Mouse (Mus musculus): ENCODE results near the gene Klhdc3. TPM values are rescaled to one million over a fixed set of nuclear protein-coding genes. Genes with fewer than 3 reads are reported as not detected.
A peak's percentile ranks its signal among the peaks of the same experiment; 100 is the strongest.

Gene Klhdc3
- total RNA-seq, 2 experiments from 2014 or later: 83.0 to 108 TPM

- no peak overlapping the region for H3K27ac ChIP-seq
- DNase-seq: no peak
- intact Hi-C loops (cut with DNase I): loop anchor here (5.0 kb wide), 1 partner anchor 96 kb away; no protein-coding TSS in a partner anchor
- no peak overlapping the region for H3K4me3 ChIP-seq
- TF ChIP-seq CTCF (IDR thresholded peaks at IDR 0.05): no peak
Measured at GRCm38 (mm10) chr17:46648436-46648835, 32.3 kb downstream of the Klhdc3 start.

GRCm38 (mm10) chr17:46647279-46647678 is 33.4 kb downstream of the Klhdc3 start:
- Histone ChIP-seq H3K27ac (no peak overlapping the region), H3K4me3 (peak overlapping the region; percentile 80)
- DNase-seq: no peak
- TF ChIP-seq CTCF (IDR thresholded peaks at IDR 0.05): no peak
- intact Hi-C loops (cut with DNase I): loop anchor here (2.0 to 5.0 kb wide), 2 partner anchors 34 to 95 kb away; partner anchors contain the start of gene Klhdc3

GRCm38 (mm10) chr17:46646322-46646662 is 34.4 kb downstream of the Klhdc3 start:
- no peak for DNase-seq
- peak overlapping the region; percentile 99 for H3K27ac ChIP-seq
- intact Hi-C loops (cut with DNase I): loop anchor here (2.0 to 5.0 kb wide), 2 partner anchors 35 to 94 kb away; partner anchors contain the start of gene Klhdc3
- no peak for TF ChIP-seq CTCF (IDR thresholded peaks at IDR 0.05)
- peak overlapping the region; percentile 80 for H3K4me3 ChIP-seq

- no peak for TF ChIP-seq CTCF (IDR thresholded peaks at IDR 0.05)
- DNase-seq: peak; percentile 98
- Histone ChIP-seq H3K4me3 (peak within 1 kb of the TSS; percentile 80), H3K27ac (peak within 1 kb of the TSS; percentile 99)
- intact Hi-C loops (cut with DNase I): loop anchor here (2.0 to 5.0 kb wide), 3 partner anchors 35 to 93 kb away; partner anchors contain the start of gene Klhdc3
Measured at GRCm38 (mm10) chr17:46645561-46646321, 35.0 kb downstream of the Klhdc3 start, which contains the start of the genes Klc4 and Mrpl2. TSS of gene Klc4 (minus strand) at chr17:46646022. TSS of gene Mrpl2 (plus strand) at chr17:46646229.

- DNase-seq: peak; percentile 68
- intact Hi-C loops (cut with DNase I): loop anchor here (2.0 to 5.0 kb wide), 2 partner anchors 68 to 93 kb away; no protein-coding TSS in a partner anchor
- peak overlapping the region; percentile 99 for H3K27ac ChIP-seq
- H3K4me3 ChIP-seq: peak overlapping the region; percentile 80
- no peak for TF ChIP-seq CTCF (IDR thresholded peaks at IDR 0.05)
Measured at GRCm38 (mm10) chr17:46644916-46645475, 35.7 kb downstream of the Klhdc3 start.

GRCm38 (mm10) chr17:46644152-46644805 is 36.4 kb downstream of the Klhdc3 start:
- no peak for TF ChIP-seq CTCF (IDR thresholded peaks at IDR 0.05)
- intact Hi-C loops (cut with DNase I): loop anchor here (2.0 kb wide), 1 partner anchor 69 kb away; no protein-coding TSS in a partner anchor
- Histone ChIP-seq H3K27ac (peak overlapping the region; percentile 99), H3K4me3 (peak overlapping the region; percentile 80)
- DNase-seq: no peak

- Histone ChIP-seq H3K27ac (no peak overlapping the region), H3K4me3 (no peak overlapping the region)
- TF ChIP-seq CTCF (IDR thresholded peaks at IDR 0.05): no peak
- intact Hi-C loops (cut with DNase I): no loop called here
- DNase-seq: no peak
Measured at GRCm38 (mm10) chr17:46642060-46642459, 38.7 kb downstream of the Klhdc3 start.

GRCm38 (mm10) chr17:46639929-46640328 is 40.8 kb downstream of the Klhdc3 start:
- Histone ChIP-seq H3K4me3 (no peak overlapping the region), H3K27ac (no peak overlapping the region)
- no peak for TF ChIP-seq CTCF (IDR thresholded peaks at IDR 0.05)
- DNase-seq: no peak
- intact Hi-C loops (cut with DNase I): no loop called here

- Histone ChIP-seq H3K27ac (no peak overlapping the region), H3K4me3 (peak overlapping the region; percentile 56)
- intact Hi-C loops (cut with DNase I): loop anchor here (1.0 kb wide), 1 partner anchor 112 kb away; no protein-coding TSS in a partner anchor
- peak; percentile 60 for DNase-seq
- TF ChIP-seq CTCF (IDR thresholded peaks at IDR 0.05): peak; percentile 80
Measured at GRCm38 (mm10) chr17:46636831-46637523, 43.7 kb downstream of the Klhdc3 start.

GRCm38 (mm10) chr17:46629685-46630441 is 50.9 kb downstream of the Klhdc3 start:
- 0 out of 2 replicates have a peak overlapping the region, but pooled peaks have one; percentile 3 for H3K27ac ChIP-seq
- no peak for DNase-seq
- intact Hi-C loops (cut with DNase I): no loop called here
- no peak for TF ChIP-seq CTCF (IDR thresholded peaks at IDR 0.05)
- H3K4me3 ChIP-seq: peak overlapping the region; percentile 83
